Mouse (Mus musculus) limb, embryonic 14.5 days (tissue): ENCODE measurements around the gene Ppard. TPM values are rescaled to one million over a fixed set of nuclear protein-coding genes. Genes with fewer than 3 reads are reported as not detected.

Experiments
- ATAC-seq: fragments of 200-750 bp; cut with Nextera tagmentation; 2 replicates; pipeline ENCODE4 v1.8.0; 2017; ENCODE audit warnings: low read depth, moderate number of reproducible peaks, moderate TSS enrichment; ENCODE audit not compliant: low FRiP score
- DNase-seq: peaks from one replicate; pipeline ENCODE4 v3.0.0-alpha.2; 2015; ENCODE audit warnings: low spot score
- H3K27ac ChIP-seq: fragments of 300-500 bp; sonication (generic); replicated peaks from 2 replicates; pipeline ENCODE4 v1.5.1; 2014; ENCODE audit warnings: low read depth, mild to moderate bottlenecking, low read length, moderate library complexity, mixed read lengths
- H3K27me3 ChIP-seq: fragments of 300-500 bp; sonication (generic); 2 replicates; pipeline ENCODE4 v1.6.1; 2014; ENCODE audit warnings: low read length, mixed read lengths; ENCODE audit not compliant: control insufficient read depth, insufficient read depth
- H3K36me3 ChIP-seq: fragments of 300-500 bp; sonication (generic); 2 replicates; pipeline ENCODE4 v1.6.1; 2014; ENCODE audit warnings: mild to moderate bottlenecking, low read length, moderate library complexity, mixed read lengths; ENCODE audit not compliant: control insufficient read depth, insufficient read depth
- H3K4me1 ChIP-seq: fragments of 300-500 bp; sonication (generic); 2 replicates; pipeline ENCODE4 v1.6.1; 2014; ENCODE audit warnings: antibody characterized with exemption, low read length, mixed read lengths; ENCODE audit not compliant: control insufficient read depth, insufficient read depth
- H3K4me2 ChIP-seq: fragments of 300-500 bp; sonication (generic); replicated peaks from 2 replicates; pipeline ENCODE4 v1.6.1; 2014; ENCODE audit warnings: low read depth, mild to moderate bottlenecking, low read length, moderate library complexity; ENCODE audit not compliant: severe bottlenecking
- H3K4me3 ChIP-seq: fragments of 300-500 bp; sonication (generic); replicated peaks from 2 replicates; pipeline ENCODE4 v1.5.1; 2014; ENCODE audit warnings: low read length
- H3K9ac ChIP-seq: fragments of 300-500 bp; sonication (generic); 2 replicates; pipeline ENCODE4 v1.6.1; 2014; ENCODE audit warnings: mild to moderate bottlenecking, low read depth, low read length, moderate library complexity; ENCODE audit not compliant: severe bottlenecking
- H3K9me3 ChIP-seq: fragments of 300-500 bp; sonication (generic); 2 replicates; pipeline ENCODE4 v1.6.1; 2016; ENCODE audit warnings: low read length; ENCODE audit not compliant: control insufficient read depth
- POLR2A ChIP-seq: fragments of 200-500 bp; IDR thresholded peaks from 2 replicates; pipeline ENCODE4 v1.8.0; 2012; ENCODE audit warnings: inconsistent platforms, mild to moderate bottlenecking, moderate library complexity, borderline replicate concordance; ENCODE audit not compliant: insufficient read depth, insufficient read length; ENCODE audit errors: extremely low read depth
- WGBS: fragments of 180-500 bp; shearing (Covaris S2); extraction: QIAGEN DNeasy Blood & Tissue Kit; methylation state at CpG from one replicate; pipeline ENCODE4 v1.1.7; 2014; 5-methylcytosine and 5-hydroxymethylcytosine counted together
- polyA plus RNA-seq, 2 experiments: library from polyadenylated mRNA; depleted of rRNA in 1 of 2; stranded (reverse) in 1 of 2; unstranded in 1 of 2; fragments of >200 nt; fragmentation: Nextera tagmentation in 1 of 2; extraction: Ambion mirVana in 1 of 2; gene quantifications; 2 replicates each; pipeline versions ENCODE4 v1.2.1 to v1.2.3; 2012 to 2014

Ppard gene
- polyA plus RNA-seq, 2 experiments: 3.7 to 29.2 TPM

- WGBS: 81% methylated on average over 3 of the region's 3 CpGs
- no peak overlapping the region for H3K27ac ChIP-seq
Measured at GRCm38 (mm10) chr17:28310831-28311230, 78.3 kb downstream of the Ppard start.

GRCm38 (mm10) chr17:28311366-28312132, 79.0 kb downstream of the Ppard start:
- ATAC-seq (no peak), DNase-seq (no peak)
- Histone ChIP-seq H3K27me3 (no peaks in the 10 kb centered on the region), H3K4me1 (peaks cover 17% of the 10 kb centered on the region), H3K9me3 (no peaks in the 10 kb centered on the region), H3K4me2 (no peak overlapping the region), H3K4me3 (no peak overlapping the region), H3K9ac (no peak overlapping the region), H3K36me3 (peaks cover 12% of the 10 kb centered on the region), H3K27ac (no peak overlapping the region)
- TF ChIP-seq POLR2A: no peak
- 66% methylated on average over 5 of the region's 5 CpGs for WGBS

More at GRCm38 (mm10) chr17:28310831-28311230, 78.3 kb downstream of the Ppard start:
- Histone ChIP-seq H3K36me3 (peaks cover 4% of the 10 kb centered on the region), H3K9ac (no peak overlapping the region), H3K4me2 (no peak overlapping the region), H3K27me3 (no peaks in the 10 kb centered on the region), H3K9me3 (no peaks in the 10 kb centered on the region), H3K4me1 (peaks cover 17% of the 10 kb centered on the region), H3K4me3 (no peak overlapping the region)
- ATAC-seq: no peak
- no peak for TF ChIP-seq POLR2A
- DNase-seq: no peak

- H3K9ac ChIP-seq: 0 out of 2 replicates have a peak overlapping the region, but pooled peaks have one; percentile 12
- ATAC-seq (peak; percentile 21), DNase-seq (no peak)
- H3K4me1 ChIP-seq: peaks cover 17% of the 10 kb centered on the region
- H3K36me3 ChIP-seq: peaks cover 21% of the 10 kb centered on the region
- H3K4me3 ChIP-seq: peak overlapping the region; percentile 74
- TF ChIP-seq POLR2A: no peak
- no peaks in the 10 kb centered on the region for H3K9me3 ChIP-seq
- WGBS: 23% methylated on average over 17 of the region's 17 CpGs
- peak overlapping the region; percentile 67 for H3K27ac ChIP-seq
- no peaks in the 10 kb centered on the region for H3K27me3 ChIP-seq
- H3K4me2 ChIP-seq: peak overlapping the region; percentile 39
Measured at GRCm38 (mm10) chr17:28312232-28313211, 80.0 kb downstream of the Ppard start.

GRCm38 (mm10) chr17:28313212-28313879, 80.8 kb downstream of the Ppard start, which contains the start of gene Fance:
Gene Fance (plus strand): TSS chr17:28313519.
- TF ChIP-seq POLR2A: 0 out of 2 replicates have a peak, but pooled peaks have one; percentile 35
- Histone ChIP-seq H3K36me3 (peaks cover 28% of the 10 kb centered on the region), H3K4me2 (peak within 1 kb of the TSS; percentile 61), H3K4me3 (peak within 1 kb of the TSS; percentile 74), H3K4me1 (peaks cover 15% of the 10 kb centered on the region), H3K27ac (peak within 1 kb of the TSS; percentile 81), H3K27me3 (no peaks in the 10 kb centered on the region), H3K9me3 (no peaks in the 10 kb centered on the region), H3K9ac (peak within 1 kb of the TSS; percentile 80)
- under 1% methylated on average over 61 of the region's 69 CpGs for WGBS
- ATAC-seq: peak; percentile 98
- peak; percentile 100 for DNase-seq
